Mouse (Mus musculus): Measurements from ENCODE around the gene Hnrnpa3.
"Not testable (repeated sequence)": the region's sequence is repeated elsewhere in the genome, so short reads cannot be mapped to it uniquely, and the experiment has no call there.

Hnrnpa3 gene

GRCm38 (mm10) chr2:75682978-75683709, 24.1 kb downstream of the Hnrnpa3 start:
- peak; percentile 83 for DNase-seq

- no peak for DNase-seq
Observed at GRCm38 (mm10) chr2:75684526-75684925, 25.5 kb downstream of the Hnrnpa3 start.

- DNase-seq = no peak
Observed at GRCm38 (mm10) chr2:75685458-75685861, 26.4 kb downstream of the Hnrnpa3 start.

- DNase-seq = no peak
Observed at GRCm38 (mm10) chr2:75687040-75687749, 28.1 kb downstream of the Hnrnpa3 start.

GRCm38 (mm10) chr2:75688901-75689300, 29.8 kb downstream of the Hnrnpa3 start:
- DNase-seq = no peak

- no peak for DNase-seq
Observed at GRCm38 (mm10) chr2:75689482-75690158, 30.6 kb downstream of the Hnrnpa3 start.

- DNase-seq = no peak
Observed at GRCm38 (mm10) chr2:75690656-75691055, 31.6 kb downstream of the Hnrnpa3 start.

GRCm38 (mm10) chr2:75691316-75691715, 32.3 kb downstream of the Hnrnpa3 start:
- no peak for DNase-seq

GRCm38 (mm10) chr2:75692369-75692768, 33.3 kb downstream of the Hnrnpa3 start:
- no peak for DNase-seq

GRCm38 (mm10) chr2:75694926-75695325, 35.9 kb downstream of the Hnrnpa3 start:
- DNase-seq = not testable (repeated sequence)

- DNase-seq = no peak
Observed at GRCm38 (mm10) chr2:75695676-75696350, 36.8 kb downstream of the Hnrnpa3 start.

- no peak for DNase-seq
Observed at GRCm38 (mm10) chr2:75696371-75696770, 37.3 kb downstream of the Hnrnpa3 start.

- DNase-seq = no peak
Observed at GRCm38 (mm10) chr2:75697222-75697621, 38.2 kb downstream of the Hnrnpa3 start.

GRCm38 (mm10) chr2:75698007-75698406, 38.9 kb downstream of the Hnrnpa3 start:
- DNase-seq = no peak

- DNase-seq = no peak
Observed at GRCm38 (mm10) chr2:75698874-75699273, 39.8 kb downstream of the Hnrnpa3 start.

- no peak for DNase-seq
Observed at GRCm38 (mm10) chr2:75700543-75700942, 41.5 kb downstream of the Hnrnpa3 start.

GRCm38 (mm10) chr2:75701207-75701606, 42.1 kb downstream of the Hnrnpa3 start:
- no peak for DNase-seq

GRCm38 (mm10) chr2:75701822-75702587, 42.9 kb downstream of the Hnrnpa3 start:
- DNase-seq = no peak

- no peak for DNase-seq
Observed at GRCm38 (mm10) chr2:75702588-75702976, 43.5 kb downstream of the Hnrnpa3 start.

GRCm38 (mm10) chr2:75703375-75704181, 44.5 kb downstream of the Hnrnpa3 start:
- peak; percentile 84 for DNase-seq

Data from thymus, postnatal 14 days (tissue).